Mouse (Mus musculus) myocyte (in vitro differentiated cells): ENCODE results near the gene Uba3. TPM values are rescaled to one million over a fixed set of nuclear protein-coding genes. Genes with fewer than 3 reads are reported as not detected.

ENCODE experiments used
- H3K27me3 ChIP-seq: one replicate; pipeline ENCODE4 v1.6.1; 2011; ENCODE audit not compliant: control insufficient read depth, insufficient read depth, insufficient read length
- H3K36me3 ChIP-seq: one replicate; pipeline ENCODE4 v1.6.1; 2011; ENCODE audit not compliant: control insufficient read depth, insufficient read depth
- H3K4me2 ChIP-seq: one replicate; pipeline ENCODE4 v1.6.1; 2011; ENCODE audit warnings: low read depth, control low read depth
- H3K4me3 ChIP-seq: one replicate; pipeline ENCODE4 v1.5.1; 2011; ENCODE audit warnings: mild to moderate bottlenecking, control low read depth, moderate library complexity
- H3K79me2 ChIP-seq: one replicate; pipeline ENCODE4 v1.6.1; 2011; ENCODE audit not compliant: control insufficient read depth, insufficient read depth
- H3ac ChIP-seq: one replicate; pipeline ENCODE4 v1.6.1; 2011; ENCODE audit not compliant: control insufficient read depth, insufficient read length
- CEBPB ChIP-seq: IDR thresholded peaks from 2 replicates; pipeline ENCODE4 v1.6.1; 2011; ENCODE audit warnings: mild to moderate bottlenecking, moderate library complexity; ENCODE audit not compliant: poor library complexity, insufficient read depth, severe bottlenecking
- E2F4 ChIP-seq: IDR thresholded peaks from one replicate; pipeline ENCODE4 v1.6.1; 2011; ENCODE audit warnings: mild to moderate bottlenecking, control low read depth, moderate library complexity; ENCODE audit not compliant: insufficient read depth
- MAX ChIP-seq: IDR thresholded peaks from one replicate; pipeline ENCODE4 v1.6.1; 2011; ENCODE audit warnings: low read depth, mild to moderate bottlenecking, control low read depth
- MYOD1 ChIP-seq, 3 experiments: IDR thresholded peaks; one replicate each; pipeline ENCODE4 v1.6.1; 2011; ENCODE audit warnings: control low read depth in 2 of 3, low read depth in 2 of 3, mild to moderate bottlenecking in 2 of 3, moderate library complexity in 1 of 3; ENCODE audit not compliant: insufficient read length in 2 of 3, control insufficient read depth in 1 of 3
- MYOG ChIP-seq, 3 experiments: IDR thresholded peaks; one replicate each; pipeline ENCODE4 v1.6.1; 2011; ENCODE audit warnings: control low read depth in 2 of 3, low read depth in 2 of 3, mild to moderate bottlenecking in 2 of 3; ENCODE audit not compliant: insufficient read length in 2 of 3, control insufficient read depth in 1 of 3, insufficient read depth in 1 of 3
- POLR2A ChIP-seq: IDR thresholded peaks from one replicate; pipeline ENCODE4 v1.6.1; 2011; ENCODE audit warnings: low read depth, mild to moderate bottlenecking, control low read depth, moderate library complexity; ENCODE audit not compliant: insufficient read length
- POLR2AphosphoS2 ChIP-seq: IDR thresholded peaks from one replicate; pipeline ENCODE4 v1.6.1; 2011; ENCODE audit warnings: low read depth, control low read depth; ENCODE audit not compliant: insufficient read length
- REST ChIP-seq: IDR thresholded peaks from one replicate; pipeline ENCODE4 v1.6.1; 2011; ENCODE audit warnings: mild to moderate bottlenecking, control low read depth, moderate library complexity; ENCODE audit not compliant: insufficient read depth, insufficient read length
- SRF ChIP-seq: IDR thresholded peaks from one replicate; pipeline ENCODE4 v1.6.1; 2011; ENCODE audit warnings: low read depth; ENCODE audit not compliant: control insufficient read depth, insufficient read length
- TCF12 ChIP-seq: IDR thresholded peaks from one replicate; pipeline ENCODE4 v1.6.1; 2011; ENCODE audit warnings: mild to moderate bottlenecking, control low read depth; ENCODE audit not compliant: poor library complexity, insufficient read depth, severe bottlenecking
- TCF3 ChIP-seq: IDR thresholded peaks from one replicate; pipeline ENCODE4 v1.6.1; 2011; ENCODE audit warnings: low read depth, control low read depth; ENCODE audit not compliant: insufficient read length
- USF1 ChIP-seq: IDR thresholded peaks from one replicate; pipeline ENCODE4 v1.6.1; 2011; ENCODE audit warnings: low read depth, mild to moderate bottlenecking, control low read depth, moderate library complexity
- polyA plus RNA-seq: library from polyadenylated mRNA; unstranded; fragments of >200 nt; fragmentation: generic; extraction: Trizol; gene quantifications from one replicate; pipeline ENCODE4 v1.2.1, GENCODE M21; 2012; ENCODE audit warnings: missing spikeins

Gene Uba3
- polyA plus RNA-seq, 1 experiment = 43.7 TPM

GRCm38 (mm10) chr6:97150156-97150555 lies 55.3 kb downstream of the Uba3 start:
- no peak overlapping the region for H3K4me2 ChIP-seq
- peaks cover 26% of the 10 kb centered on the region for H3K36me3 ChIP-seq
- no peak overlapping the region for H3ac ChIP-seq
- no peaks in the 10 kb centered on the region for H3K27me3 ChIP-seq
- no peak overlapping the region for H3K4me3 ChIP-seq
- no peak for TF ChIP-seq MYOG (IDR thresholded peaks at IDR 0.05; ENCODE audit: control insufficient read depth in 1 of 3, insufficient read depth in 1 of 3, insufficient read length in 2 of 3, low read depth in 2 of 3)
- TF ChIP-seq REST = no peak
- no peak for TF ChIP-seq E2F4
- no peak for TF ChIP-seq MYOD1 (IDR thresholded peaks at IDR 0.05; ENCODE audit: control insufficient read depth in 1 of 3, insufficient read length in 2 of 3, low read depth in 2 of 3)
- TF ChIP-seq TCF3 = no peak
- TF ChIP-seq USF1 = no peak
- no peak for TF ChIP-seq POLR2A
- no peak for TF ChIP-seq MAX
- no peak for TF ChIP-seq SRF
- no peak for TF ChIP-seq POLR2AphosphoS2
- TF ChIP-seq TCF12 = no peak
- no peak for TF ChIP-seq CEBPB
- peaks cover 5% of the 10 kb centered on the region for H3K79me2 ChIP-seq

- peak overlapping the region; percentile 42 for H3K4me3 ChIP-seq
- peaks cover 28% of the 10 kb centered on the region for H3K36me3 ChIP-seq
- no peak overlapping the region for H3K4me2 ChIP-seq
- TF ChIP-seq E2F4 (no peak), MYOD1 (IDR thresholded peaks at IDR 0.05; ENCODE audit: control insufficient read depth in 1 of 3, insufficient read length in 2 of 3, low read depth in 2 of 3) (no peak), TCF3 (no peak), MAX (no peak), POLR2AphosphoS2 (no peak), POLR2A (no peak), CEBPB (no peak), MYOG (IDR thresholded peaks at IDR 0.05; ENCODE audit: control insufficient read depth in 1 of 3, insufficient read depth in 1 of 3, insufficient read length in 2 of 3, low read depth in 2 of 3) (no peak), USF1 (no peak), REST (no peak), SRF (no peak), TCF12 (no peak)
- H3K79me2 ChIP-seq = peaks cover 5% of the 10 kb centered on the region
- no peak overlapping the region for H3ac ChIP-seq
- H3K27me3 ChIP-seq = no peaks in the 10 kb centered on the region
These were observed 55.7 kb downstream of the Uba3 start for GRCm38 (mm10) chr6:97149721-97150120.

- peak; percentile 76 for TF ChIP-seq POLR2AphosphoS2
- TF ChIP-seq MYOG (IDR thresholded peaks at IDR 0.05; ENCODE audit: control insufficient read depth in 1 of 3, insufficient read depth in 1 of 3, insufficient read length in 2 of 3, low read depth in 2 of 3) = peak in 1 of 3 experiments; percentile 2
- TF ChIP-seq MYOD1 (IDR thresholded peaks at IDR 0.05; ENCODE audit: control insufficient read depth in 1 of 3, insufficient read length in 2 of 3, low read depth in 2 of 3) = no peak
- peak within 1 kb of the TSS; percentile 92 for H3K4me2 ChIP-seq
- H3K4me3 ChIP-seq = peak within 1 kb of the TSS; percentile 42
- no peaks in the 10 kb centered on the region for H3K27me3 ChIP-seq
- peak within 1 kb of the TSS; percentile 29 for H3ac ChIP-seq
- H3K36me3 ChIP-seq = peaks cover 20% of the 10 kb centered on the region
- peaks cover 5% of the 10 kb centered on the region for H3K79me2 ChIP-seq
These were observed 56.8 kb downstream of the Uba3 start, which contains the start of gene Eogt for GRCm38 (mm10) chr6:97148383-97149251. Eogt (minus strand) TSS chr6:97149182.

- peak overlapping the region; percentile 29 for H3ac ChIP-seq
- peaks cover 14% of the 10 kb centered on the region for H3K36me3 ChIP-seq
- TF ChIP-seq CEBPB = no peak
- no peak for TF ChIP-seq TCF3
- H3K4me2 ChIP-seq = peak overlapping the region; percentile 92
- H3K4me3 ChIP-seq = peak overlapping the region; percentile 42
- peaks cover 5% of the 10 kb centered on the region for H3K79me2 ChIP-seq
- H3K27me3 ChIP-seq = no peaks in the 10 kb centered on the region
These were observed 57.6 kb downstream of the Uba3 start for GRCm38 (mm10) chr6:97147755-97148382.

GRCm38 (mm10) chr6:97145156-97145555 lies 60.3 kb downstream of the Uba3 start:
- TF ChIP-seq MAX (no peak), MYOG (IDR thresholded peaks at IDR 0.05; ENCODE audit: control insufficient read depth in 1 of 3, insufficient read depth in 1 of 3, insufficient read length in 2 of 3, low read depth in 2 of 3) (no peak), POLR2A (no peak), TCF12 (no peak), E2F4 (no peak), POLR2AphosphoS2 (no peak)
- Histone ChIP-seq H3K4me3 (no peak overlapping the region), H3K36me3 (peaks cover 8% of the 10 kb centered on the region), H3K79me2 (peaks cover 5% of the 10 kb centered on the region), H3K4me2 (no peak overlapping the region), H3ac (no peak overlapping the region), H3K27me3 (no peaks in the 10 kb centered on the region)
